Mouse (Mus musculus) midbrain, embryonic 13.5 days (tissue): ENCODE measurements around the gene Mitf. TPM values are rescaled to one million over a fixed set of nuclear protein-coding genes. Genes with fewer than 3 reads are reported as not detected.

ENCODE experiments used
- polyA plus RNA-seq: library from polyadenylated mRNA; unstranded; fragments of >200 nt; fragmentation: Nextera tagmentation; extraction: Ambion mirVana; gene quantifications from 2 replicates; pipeline ENCODE4 v1.2.1, GENCODE M21; 2015

Gene Mitf
- polyA plus RNA-seq, 1 experiment from 2014 or later: 0.94 TPM

Other genes starting within 250 kb of the Mitf start
- 25.0 and 27.1 TPM in 2 replicates for gene Frmd4b, start 189.5 kb upstream of the Mitf start, polyA plus RNA-seq